Mouse (Mus musculus) MN1 (cell line): ENCODE results near the gene Slc5a7.

Source experiments
- DNase-seq: peaks from one replicate; pipeline ENCODE4 v3.0.0-alpha.2; 2016; ENCODE audit warnings: low spot score

The Slc5a7 gene

GRCm38 (mm10) chr17:54298934-54299333 lies at the start of gene Slc5a7:
TSS of gene Slc5a7 (minus strand) at chr17:54299034.
- no peak for DNase-seq

GRCm38 (mm10) chr17:54347672-54348071 lies 48.8 kb upstream of the Slc5a7 start:
- no peak for DNase-seq

GRCm38 (mm10) chr17:54343395-54343794 lies 44.6 kb upstream of the Slc5a7 start:
- peak; percentile 75 for DNase-seq

GRCm38 (mm10) chr17:54298232-54298924 lies 456 bp downstream of the Slc5a7 start:
- no peak for DNase-seq

- no peak for DNase-seq
These were observed 48.1 kb downstream of the Slc5a7 start for GRCm38 (mm10) chr17:54250783-54251182.

GRCm38 (mm10) chr17:54243650-54244300 lies 55.1 kb downstream of the Slc5a7 start:
- no peak for DNase-seq

- DNase-seq, result no peak
These were observed 59.4 kb downstream of the Slc5a7 start for GRCm38 (mm10) chr17:54239435-54239834.
